Mouse (Mus musculus): Measurements from ENCODE around the gene Bcan. TPM values are rescaled to one million over a fixed set of nuclear protein-coding genes. Genes with fewer than 3 reads are reported as not detected.

Gene Bcan
- polyA plus RNA-seq, 1 experiment from 2014 or later, result 89.1 TPM

- peak; percentile 98 for ATAC-seq (ENCODE audit: low FRiP score)
- H3K27ac ChIP-seq, result peak overlapping the region; percentile 84
- H3K9me3 ChIP-seq (ENCODE audit: control insufficient read depth, low read length), result no peaks in the 10 kb centered on the region
- WGBS, result under 1% methylated on average over 27 of the region's 27 CpGs
- peak overlapping the region; percentile 35 for H3K4me3 ChIP-seq (replicated peaks; ENCODE audit: low read length)
- peak overlapping the region; percentile 62 for H3K9ac ChIP-seq
- no peaks in the 10 kb centered on the region for H3K27me3 ChIP-seq (ENCODE audit: control insufficient read depth, insufficient read depth, low read length)
- DNase-seq (ENCODE audit: low spot score), result peak; percentile 91
- 0 out of 2 replicates have a peak, but pooled peaks cover 3% of the 10 kb centered on the region for H3K4me1 ChIP-seq (replicated peaks; ENCODE audit: control insufficient read depth, insufficient read depth, low read length)
- H3K4me2 ChIP-seq (replicated peaks), result peak overlapping the region; percentile 68
- H3K36me3 ChIP-seq (replicated peaks; ENCODE audit: control insufficient read depth, insufficient read depth), result no peaks in the 10 kb centered on the region
Observed at GRCm38 (mm10) chr3:87960586-87961191, 39.3 kb downstream of the Bcan start.

GRCm38 (mm10) chr3:87960191-87960585 is 39.8 kb downstream of the Bcan start:
- Histone ChIP-seq H3K4me3 (replicated peaks; ENCODE audit: low read length) (peak overlapping the region; percentile 35), H3K36me3 (replicated peaks; ENCODE audit: control insufficient read depth, insufficient read depth) (no peaks in the 10 kb centered on the region), H3K9ac (peak overlapping the region; percentile 62), H3K27me3 (ENCODE audit: control insufficient read depth, insufficient read depth, low read length) (no peaks in the 10 kb centered on the region), H3K9me3 (ENCODE audit: control insufficient read depth, low read length) (no peaks in the 10 kb centered on the region), H3K4me2 (replicated peaks) (peak overlapping the region; percentile 68), H3K27ac (peak overlapping the region; percentile 84), H3K4me1 (replicated peaks; ENCODE audit: control insufficient read depth, insufficient read depth, low read length) (0 out of 2 replicates have a peak, but pooled peaks cover 3% of the 10 kb centered on the region)
- DNase-seq (ENCODE audit: low spot score) (no peak), ATAC-seq (ENCODE audit: low FRiP score) (no peak)
- WGBS, result 3% methylated on average over 10 of the region's 10 CpGs

- H3K4me2 ChIP-seq (replicated peaks), result no peak overlapping the region
- DNase-seq (ENCODE audit: low spot score) (no peak), ATAC-seq (ENCODE audit: low FRiP score) (no peak)
- WGBS, result 35% methylated on average over 7 of the region's 7 CpGs
- no peaks in the 10 kb centered on the region for H3K9me3 ChIP-seq (ENCODE audit: control insufficient read depth, low read length)
- no peaks in the 10 kb centered on the region for H3K36me3 ChIP-seq (replicated peaks; ENCODE audit: control insufficient read depth, insufficient read depth)
- no peak overlapping the region for H3K4me3 ChIP-seq (replicated peaks; ENCODE audit: low read length)
- H3K4me1 ChIP-seq (replicated peaks; ENCODE audit: control insufficient read depth, insufficient read depth, low read length), result 0 out of 2 replicates have a peak, but pooled peaks cover 3% of the 10 kb centered on the region
- no peak overlapping the region for H3K27ac ChIP-seq
- H3K27me3 ChIP-seq (ENCODE audit: control insufficient read depth, insufficient read depth, low read length), result no peaks in the 10 kb centered on the region
- no peak overlapping the region for H3K9ac ChIP-seq
Observed at GRCm38 (mm10) chr3:87959371-87959770, 40.7 kb downstream of the Bcan start.

- no peak overlapping the region for H3K9ac ChIP-seq
- H3K4me1 ChIP-seq (replicated peaks; ENCODE audit: control insufficient read depth, insufficient read depth, low read length), result 0 out of 2 replicates have a peak, but pooled peaks cover 3% of the 10 kb centered on the region
- H3K4me2 ChIP-seq (replicated peaks), result no peak overlapping the region
- no peak overlapping the region for H3K27ac ChIP-seq
- WGBS, result 8% methylated on average over 1 of the region's 1 CpGs
- DNase-seq (ENCODE audit: low spot score), result no peak
- ATAC-seq (ENCODE audit: low FRiP score), result no peak
- no peaks in the 10 kb centered on the region for H3K36me3 ChIP-seq (replicated peaks; ENCODE audit: control insufficient read depth, insufficient read depth)
- no peak overlapping the region for H3K4me3 ChIP-seq (replicated peaks; ENCODE audit: low read length)
- H3K27me3 ChIP-seq (ENCODE audit: control insufficient read depth, insufficient read depth, low read length), result no peaks in the 10 kb centered on the region
- H3K9me3 ChIP-seq (ENCODE audit: control insufficient read depth, low read length), result no peaks in the 10 kb centered on the region
Observed at GRCm38 (mm10) chr3:87958967-87959366, 41.1 kb downstream of the Bcan start.

- Histone ChIP-seq H3K27ac (no peak overlapping the region), H3K27me3 (ENCODE audit: control insufficient read depth, insufficient read depth, low read length) (no peaks in the 10 kb centered on the region), H3K4me1 (replicated peaks; ENCODE audit: control insufficient read depth, insufficient read depth, low read length) (0 out of 2 replicates have a peak, but pooled peaks cover 3% of the 10 kb centered on the region), H3K4me3 (replicated peaks; ENCODE audit: low read length) (no peak overlapping the region), H3K9ac (no peak overlapping the region), H3K4me2 (replicated peaks) (no peak overlapping the region), H3K9me3 (ENCODE audit: control insufficient read depth, low read length) (no peaks in the 10 kb centered on the region), H3K36me3 (replicated peaks; ENCODE audit: control insufficient read depth, insufficient read depth) (no peaks in the 10 kb centered on the region)
- 6% methylated on average over 4 of the region's 4 CpGs for WGBS
- no peak for ATAC-seq (ENCODE audit: low FRiP score)
- DNase-seq (ENCODE audit: low spot score), result no peak
Observed at GRCm38 (mm10) chr3:87958476-87958875, 41.6 kb downstream of the Bcan start.

GRCm38 (mm10) chr3:87958056-87958455 is 42.0 kb downstream of the Bcan start:
- no peaks in the 10 kb centered on the region for H3K9me3 ChIP-seq (ENCODE audit: control insufficient read depth, low read length)
- no peak overlapping the region for H3K4me3 ChIP-seq (replicated peaks; ENCODE audit: low read length)
- H3K4me1 ChIP-seq (replicated peaks; ENCODE audit: control insufficient read depth, insufficient read depth, low read length), result 0 out of 2 replicates have a peak, but pooled peaks cover 3% of the 10 kb centered on the region
- H3K9ac ChIP-seq, result no peak overlapping the region
- no peak overlapping the region for H3K4me2 ChIP-seq (replicated peaks)
- 5% methylated on average over 1 of the region's 1 CpGs for WGBS
- H3K36me3 ChIP-seq (replicated peaks; ENCODE audit: control insufficient read depth, insufficient read depth), result no peaks in the 10 kb centered on the region
- no peaks in the 10 kb centered on the region for H3K27me3 ChIP-seq (ENCODE audit: control insufficient read depth, insufficient read depth, low read length)
- DNase-seq (ENCODE audit: low spot score) (no peak), ATAC-seq (ENCODE audit: low FRiP score) (no peak)
- H3K27ac ChIP-seq, result no peak overlapping the region

- peak; percentile 25; the same call in 1 of the 2 replicates for ATAC-seq (ENCODE audit: low FRiP score)
- Histone ChIP-seq H3K4me1 (replicated peaks; ENCODE audit: control insufficient read depth, insufficient read depth, low read length) (peaks cover 38% of the 10 kb centered on the region), H3K4me3 (replicated peaks; ENCODE audit: low read length) (peak overlapping the region; percentile 18), H3K9me3 (ENCODE audit: control insufficient read depth, low read length) (no peaks in the 10 kb centered on the region), H3K9ac (peak overlapping the region; percentile 29; the same call in 1 of the 2 replicates), H3K4me2 (replicated peaks) (peak overlapping the region; percentile 45), H3K27ac (peak overlapping the region; percentile 55; the same call in 1 of the 2 replicates), H3K36me3 (replicated peaks; ENCODE audit: control insufficient read depth, insufficient read depth) (no peaks in the 10 kb centered on the region), H3K27me3 (ENCODE audit: control insufficient read depth, insufficient read depth, low read length) (no peaks in the 10 kb centered on the region)
- peak; percentile 46 for DNase-seq (ENCODE audit: low spot score)
- WGBS, result 4% methylated on average over 5 of the region's 5 CpGs
Observed at GRCm38 (mm10) chr3:87952440-87952839, 47.6 kb downstream of the Bcan start.

- WGBS, result 12% methylated on average over 12 of the region's 12 CpGs
Observed at GRCm38 (mm10) chr3:87951946-87952345, 48.1 kb downstream of the Bcan start.

GRCm38 (mm10) chr3:87949955-87950515 is 50.0 kb downstream of the Bcan start:
- Histone ChIP-seq H3K9me3 (ENCODE audit: control insufficient read depth, low read length) (no peaks in the 10 kb centered on the region), H3K27ac (peak overlapping the region; percentile 14; the same call in 1 of the 2 replicates), H3K4me1 (replicated peaks; ENCODE audit: control insufficient read depth, insufficient read depth, low read length) (peaks cover 59% of the 10 kb centered on the region), H3K27me3 (ENCODE audit: control insufficient read depth, insufficient read depth, low read length) (no peaks in the 10 kb centered on the region), H3K4me3 (replicated peaks; ENCODE audit: low read length) (peak overlapping the region; percentile 12), H3K36me3 (replicated peaks; ENCODE audit: control insufficient read depth, insufficient read depth) (peaks cover 4% of the 10 kb centered on the region; the same call in 1 of the 2 replicates), H3K4me2 (replicated peaks) (peak overlapping the region; percentile 63), H3K9ac (0 out of 2 replicates have a peak overlapping the region, but pooled peaks have one; percentile 49)
- DNase-seq (ENCODE audit: low spot score), result no peak
- 7% methylated on average over 13 of the region's 13 CpGs for WGBS
- no peak for ATAC-seq (ENCODE audit: low FRiP score)

More at GRCm38 (mm10) chr3:87951946-87952345, 48.1 kb downstream of the Bcan start:
- Histone ChIP-seq H3K27me3 (ENCODE audit: control insufficient read depth, insufficient read depth, low read length) (no peaks in the 10 kb centered on the region), H3K9ac (peak overlapping the region; percentile 29; the same call in 1 of the 2 replicates), H3K4me3 (replicated peaks; ENCODE audit: low read length) (peak overlapping the region; percentile 18), H3K9me3 (ENCODE audit: control insufficient read depth, low read length) (no peaks in the 10 kb centered on the region), H3K27ac (peak overlapping the region; percentile 55; the same call in 1 of the 2 replicates), H3K36me3 (replicated peaks; ENCODE audit: control insufficient read depth, insufficient read depth) (no peaks in the 10 kb centered on the region), H3K4me1 (replicated peaks; ENCODE audit: control insufficient read depth, insufficient read depth, low read length) (peaks cover 43% of the 10 kb centered on the region), H3K4me2 (replicated peaks) (peak overlapping the region; percentile 45)
- ATAC-seq (ENCODE audit: low FRiP score), result no peak
- no peak for DNase-seq (ENCODE audit: low spot score)

All from hindbrain, embryonic 14.5 days (tissue).